Mouse (Mus musculus): ENCODE results near the gene Pxmp2. TPM values are rescaled to one million over a fixed set of nuclear protein-coding genes. Genes with fewer than 3 reads are reported as not detected.
A peak's percentile ranks its signal among the peaks of the same experiment; 100 is the strongest.

The Pxmp2 gene
- 10 to 100 TPM; 10.5 to 13.5 TPM for total RNA-seq (2021)
- long read RNA-seq, experiment 1, partial matches to known transcripts, result 0 of 3 reads
- long read RNA-seq, experiment 1, other reads (novel, unspliced or antisense), result 0 of 3 reads
- long read RNA-seq, experiment 2, transcript Pxmp2-201 (5 exons, 1,041 nt), result major isoform, 8 of 11 reads
- long read RNA-seq, experiment 2, partial matches to known transcripts, result 0 of 11 reads
- long read RNA-seq, experiment 2, other reads (novel, unspliced or antisense), result 3 of 11 reads

DNA sequence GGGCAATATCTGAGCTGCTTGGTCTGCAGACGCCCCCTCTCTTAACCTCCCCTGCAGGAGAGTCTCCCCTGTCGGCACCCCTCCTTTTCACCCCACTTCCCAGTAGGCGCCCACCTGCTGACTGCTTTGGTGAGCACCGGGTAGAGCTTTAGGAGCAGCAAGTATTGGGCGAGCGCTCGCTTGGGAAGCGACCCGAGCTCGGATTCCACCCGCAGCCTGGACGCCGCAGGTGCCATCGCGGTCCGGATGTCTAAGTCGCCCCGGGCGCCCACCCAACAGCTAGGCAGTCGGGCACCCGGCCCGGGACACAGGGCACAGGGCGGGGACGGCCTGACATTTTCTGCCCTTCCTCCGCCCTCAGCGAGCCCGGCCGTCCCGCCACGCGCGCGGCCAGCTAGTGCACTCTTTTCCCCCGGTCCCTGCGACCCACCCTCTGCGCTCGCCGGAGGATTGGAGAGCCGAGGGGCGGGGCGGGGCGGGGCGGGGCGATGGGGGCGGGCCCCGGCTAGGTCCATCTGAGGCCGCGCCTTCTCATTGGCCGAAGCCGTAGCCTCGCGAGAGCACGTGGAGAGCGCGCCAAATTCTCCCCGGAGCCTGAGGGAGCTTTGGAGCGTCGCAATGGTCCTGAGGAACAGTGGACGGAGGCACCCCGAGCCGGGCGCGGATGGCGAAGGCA lies at the start of gene Pxmp2, which contains the start of gene Pole:
TSS of gene Pxmp2 (minus strand) at position 417 of the 676 bp plus-strand sequence.
TSS of gene Pole (plus strand) at position 537 of the 676 bp plus-strand sequence.
- TF ChIP-seq CTCF (conservative IDR thresholded peaks at IDR 0.05), result no peak
- peak within 1 kb of the TSS; percentile 79 for H3K27ac ChIP-seq
- H3K4me3 ChIP-seq, result peak within 1 kb of the TSS; percentile 86
- DNase-seq (ENCODE audit: low spot score in 2 of 2), result peak; percentile 78 to 80

DNA sequence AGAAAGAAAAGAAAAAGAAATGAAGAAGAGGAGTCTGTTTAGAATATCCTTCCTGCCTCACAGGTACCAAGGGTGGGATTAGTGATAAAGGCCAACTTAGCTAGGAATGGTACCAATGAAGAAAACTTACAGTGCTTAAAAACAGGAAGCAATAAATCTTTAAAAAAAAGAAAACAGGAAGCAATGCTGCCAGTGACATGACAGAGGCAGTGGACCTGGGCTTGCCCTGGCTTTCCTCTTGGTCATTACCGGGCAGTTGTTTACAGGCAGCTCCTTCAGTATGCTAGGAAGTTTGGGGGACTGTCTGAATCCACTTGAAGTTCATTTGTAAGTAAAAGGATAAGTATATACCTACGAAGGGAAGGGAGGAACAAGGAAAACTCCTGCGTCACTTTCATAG lies 44.5 kb upstream of the Pxmp2 start:
- no peak for TF ChIP-seq CTCF (conservative IDR thresholded peaks at IDR 0.05)
- no peak overlapping the region for H3K4me3 ChIP-seq
- DNase-seq (ENCODE audit: low spot score in 2 of 2), result no peak
- H3K27ac ChIP-seq, result no peak overlapping the region

DNA sequence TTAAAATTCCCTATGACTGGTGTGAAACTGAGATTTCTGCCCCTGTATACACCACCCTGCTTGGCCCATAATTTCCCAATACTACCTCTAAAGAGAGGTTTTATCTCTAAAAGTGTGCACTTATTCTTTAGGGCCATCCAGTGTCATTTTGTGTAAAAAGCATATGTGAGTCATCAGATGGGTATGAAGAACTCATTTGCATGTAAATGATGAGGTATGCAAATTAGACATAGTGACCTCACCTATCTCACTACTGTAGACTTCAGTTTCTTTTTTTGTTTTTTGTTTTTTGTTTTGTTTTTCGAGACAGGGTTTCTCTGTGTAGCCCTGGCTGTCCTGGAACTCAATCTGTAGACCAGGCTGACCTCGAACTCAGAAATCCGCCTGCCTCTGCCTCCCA lies 27.1 kb upstream of the Pxmp2 start:
- Histone ChIP-seq H3K4me3 (no peak overlapping the region), H3K27ac (no peak overlapping the region)
- TF ChIP-seq CTCF (conservative IDR thresholded peaks at IDR 0.05), result no peak
- DNase-seq (ENCODE audit: low spot score in 2 of 2), result no peak

DNA sequence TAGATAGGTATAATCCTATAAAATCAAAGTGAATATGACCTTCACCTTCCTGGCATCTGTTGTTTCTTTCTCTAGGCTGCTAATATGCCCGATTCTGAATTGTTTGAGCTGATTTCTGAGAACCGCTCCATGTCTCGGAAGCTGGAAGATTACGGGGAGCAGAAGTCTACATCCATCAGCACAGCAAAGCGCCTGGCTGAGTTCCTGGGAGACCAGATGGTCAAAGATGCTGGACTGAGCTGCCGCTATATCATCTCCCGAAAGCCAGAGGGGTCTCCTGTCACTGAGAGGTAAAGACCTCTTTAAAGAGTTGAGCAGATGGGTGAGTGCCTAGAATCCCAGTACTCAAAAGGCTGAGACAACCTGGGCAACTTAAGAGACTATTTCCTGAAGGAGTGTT lies 22.9 kb upstream of the Pxmp2 start:
- Histone ChIP-seq H3K4me3 (no peak overlapping the region), H3K27ac (no peak overlapping the region)
- no peak for TF ChIP-seq CTCF (conservative IDR thresholded peaks at IDR 0.05)
- DNase-seq (ENCODE audit: low spot score in 2 of 2), result no peak

DNA sequence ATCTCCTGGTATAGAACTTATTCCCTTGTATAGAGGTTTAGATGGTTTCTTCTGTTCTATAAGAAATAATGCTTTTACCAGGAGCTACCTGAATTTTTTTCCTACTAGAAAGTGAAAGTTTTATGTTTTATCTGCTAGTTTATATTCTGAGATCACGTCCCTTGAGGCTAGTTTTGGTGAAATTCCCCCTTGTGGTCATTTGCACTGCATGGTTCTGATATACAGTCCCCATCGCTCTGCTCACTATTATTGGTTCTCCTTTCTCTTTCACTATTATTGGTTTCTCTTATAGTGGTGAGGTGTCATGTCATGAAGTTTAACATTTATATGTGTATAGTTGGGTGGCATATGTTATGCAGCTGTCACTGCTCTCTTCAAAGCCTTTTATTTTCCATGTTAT lies 14.6 kb upstream of the Pxmp2 start:
- Histone ChIP-seq H3K27ac (no peak overlapping the region), H3K4me3 (no peak overlapping the region)
- no peak for TF ChIP-seq CTCF (conservative IDR thresholded peaks at IDR 0.05)
- no peak for DNase-seq (ENCODE audit: low spot score in 2 of 2)

DNA sequence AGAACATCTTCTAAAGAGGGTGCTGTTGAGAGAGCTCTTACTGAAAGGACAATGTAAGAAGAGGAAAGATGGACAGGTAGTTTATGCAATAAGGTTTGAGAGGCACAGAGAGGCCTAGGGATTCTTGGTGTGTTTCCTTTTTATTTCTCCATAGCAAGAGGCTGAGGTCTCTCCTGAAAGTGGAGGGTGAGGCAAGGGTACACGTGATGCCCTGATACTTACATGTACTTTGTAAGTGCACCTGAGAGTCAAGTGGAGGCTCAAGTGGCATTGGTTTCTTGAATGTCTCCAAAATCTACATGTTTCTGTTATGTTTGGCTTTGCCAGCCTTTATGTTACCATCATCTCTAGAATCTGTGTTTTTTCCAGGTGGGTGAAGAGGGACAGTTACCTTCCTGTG lies 10.7 kb upstream of the Pxmp2 start:
- no peak for TF ChIP-seq CTCF (conservative IDR thresholded peaks at IDR 0.05)
- no peak overlapping the region for H3K27ac ChIP-seq
- H3K4me3 ChIP-seq, result no peak overlapping the region
- DNase-seq (ENCODE audit: low spot score in 2 of 2), result no peak

DNA sequence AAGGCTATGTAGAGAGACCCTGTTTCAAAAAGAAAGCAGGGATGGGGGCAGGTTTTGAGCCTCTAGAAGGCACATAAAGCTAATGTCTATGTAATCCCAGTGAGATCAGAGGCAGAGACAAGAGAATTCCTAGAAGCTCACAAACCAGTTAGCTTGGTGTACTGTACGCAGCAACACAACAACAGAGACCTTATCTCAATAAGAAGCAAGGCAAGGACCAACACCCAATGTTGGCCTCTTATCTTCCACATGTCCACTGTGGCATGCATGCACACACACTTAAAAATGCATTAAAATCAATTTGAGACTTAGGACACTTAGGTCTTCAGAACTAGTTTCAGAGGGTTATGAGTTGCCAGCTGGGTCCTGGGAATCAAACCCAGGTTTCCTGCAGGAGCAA lies 5.7 kb upstream of the Pxmp2 start:
- Histone ChIP-seq H3K27ac (no peak overlapping the region), H3K4me3 (no peak overlapping the region)
- DNase-seq (ENCODE audit: low spot score in 2 of 2), result no peak
- no peak for TF ChIP-seq CTCF (conservative IDR thresholded peaks at IDR 0.05)

DNA sequence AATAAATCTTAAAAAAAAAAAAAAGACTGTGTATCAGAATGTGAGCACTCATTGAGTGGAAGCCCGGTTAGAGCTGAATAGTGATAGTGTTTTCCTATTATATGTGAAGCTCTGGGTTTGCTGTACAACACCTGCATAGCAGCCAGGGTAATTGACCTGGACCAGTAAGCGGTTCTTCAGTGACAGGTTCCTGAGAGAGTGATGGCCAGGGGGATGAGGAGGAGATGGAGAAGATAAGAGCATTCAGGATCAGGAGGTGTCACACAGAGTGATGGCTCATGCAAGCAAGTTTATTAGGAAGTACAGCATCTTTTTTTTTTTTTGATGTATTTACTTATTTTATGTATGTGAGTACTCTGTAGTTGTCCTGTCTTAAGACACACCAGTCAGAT lies 1.1 kb upstream of the Pxmp2 start:
- no peak for DNase-seq (ENCODE audit: low spot score in 2 of 2)
- H3K27ac ChIP-seq, result no peak overlapping the region
- TF ChIP-seq CTCF (conservative IDR thresholded peaks at IDR 0.05), result no peak
- no peak overlapping the region for H3K4me3 ChIP-seq

DNA sequence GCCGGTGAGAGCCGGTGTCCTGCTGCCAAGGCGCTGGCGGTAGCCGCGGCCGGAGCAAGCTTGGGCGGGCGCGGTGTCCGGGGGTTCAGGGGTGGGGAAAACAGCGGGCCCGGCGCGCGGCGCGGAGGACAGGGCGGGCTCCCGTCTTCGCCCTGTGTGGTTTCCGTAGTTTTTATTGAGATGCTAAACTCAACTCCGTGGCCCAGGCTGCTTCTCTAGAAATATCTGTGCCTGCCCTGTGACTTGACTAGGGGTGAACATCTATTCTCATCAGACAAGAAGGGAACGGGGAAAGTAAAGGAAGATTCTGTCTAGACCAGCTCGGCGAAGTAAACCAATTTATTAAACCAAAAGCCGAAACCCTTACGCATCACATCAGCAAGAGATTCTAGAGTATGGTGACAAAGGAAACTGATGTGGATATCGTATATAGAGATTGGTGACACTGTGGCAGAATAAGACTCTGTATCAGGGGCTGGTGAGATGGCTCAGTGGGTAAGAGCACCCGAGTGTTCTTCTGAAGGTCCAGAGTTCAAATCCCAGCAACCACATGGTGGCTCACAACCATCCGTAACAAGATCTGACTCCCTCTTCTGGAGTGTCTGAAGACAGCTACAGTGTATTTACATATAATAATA lies 579 bp upstream of the Pxmp2 start:
- no peak for TF ChIP-seq CTCF (conservative IDR thresholded peaks at IDR 0.05)
- no peak for DNase-seq (ENCODE audit: low spot score in 2 of 2)
- Histone ChIP-seq H3K4me3 (peak overlapping the region; percentile 86), H3K27ac (no peak overlapping the region)

DNA sequence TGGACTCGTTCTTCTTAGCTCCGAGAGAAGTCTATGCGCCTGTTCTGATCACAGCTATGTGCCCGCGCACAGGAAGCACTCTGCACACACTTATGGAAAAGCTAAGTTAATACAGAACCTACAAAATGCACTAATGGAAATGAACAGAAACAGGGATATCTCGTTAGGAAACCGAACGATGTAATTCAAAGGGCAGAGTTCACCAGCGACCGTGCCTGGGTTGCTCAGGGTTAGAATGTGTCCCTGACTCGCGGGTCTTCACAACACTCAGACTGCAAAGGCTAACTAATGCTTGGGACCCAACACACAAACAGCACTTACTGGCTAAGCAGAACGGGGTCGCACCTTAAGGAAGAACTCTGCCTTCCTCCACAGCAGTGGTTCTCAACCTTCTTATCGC lies 830 bp downstream of the Pxmp2 start:
- Histone ChIP-seq H3K4me3 (peak overlapping the region; percentile 86), H3K27ac (peak overlapping the region; percentile 79; the same call in 1 of the 2 replicates)
- TF ChIP-seq CTCF (conservative IDR thresholded peaks at IDR 0.05), result no peak
- DNase-seq (ENCODE audit: low spot score in 2 of 2), result no peak

DNA sequence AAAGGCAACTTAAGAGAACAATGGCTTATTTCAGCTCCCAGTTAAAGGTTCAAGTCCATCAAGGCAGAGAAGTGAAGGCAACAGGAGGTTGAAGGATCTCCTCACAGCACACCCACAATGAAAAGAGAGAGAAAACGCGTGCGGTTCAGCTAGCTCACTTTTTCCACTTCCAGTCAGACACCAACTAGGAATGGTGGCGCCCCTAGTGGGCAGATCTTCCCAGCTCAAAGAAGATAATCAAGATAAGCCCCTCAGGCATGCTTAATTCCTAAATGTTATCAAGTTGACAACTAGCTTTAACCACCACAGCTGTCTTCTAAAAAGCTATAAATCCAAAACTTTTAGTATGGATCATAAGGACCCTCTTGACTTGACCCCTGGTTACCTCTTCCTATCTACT lies 1.4 kb downstream of the Pxmp2 start:
- DNase-seq (ENCODE audit: low spot score in 2 of 2), result peak in 1 of 2 experiments; percentile 42
- peak; percentile 79 for TF ChIP-seq CTCF (conservative IDR thresholded peaks at IDR 0.05)
- no peak overlapping the region; the same call in 1 of the 2 replicates for H3K4me3 ChIP-seq
- H3K27ac ChIP-seq, result no peak overlapping the region

DNA sequence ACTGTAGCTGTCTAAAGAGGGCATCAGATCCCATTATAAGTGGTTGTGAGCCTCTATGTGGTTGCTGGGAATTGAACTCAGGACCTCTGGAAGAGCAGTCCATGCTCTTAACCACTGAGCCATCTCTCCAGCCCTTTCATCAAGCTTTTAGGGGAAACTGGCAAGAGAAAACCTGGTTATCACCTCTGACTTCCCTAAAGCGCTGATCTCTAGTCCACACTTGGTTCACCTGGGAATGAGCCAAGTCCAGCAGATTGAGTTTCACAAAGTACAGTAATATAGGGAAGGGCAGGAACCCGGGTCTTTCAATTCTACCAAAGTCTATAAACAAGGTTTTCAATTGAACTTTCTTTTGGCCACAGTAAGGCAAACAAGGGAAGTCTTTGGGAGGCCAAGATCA lies 4.0 kb downstream of the Pxmp2 start:
- no peak for TF ChIP-seq CTCF (conservative IDR thresholded peaks at IDR 0.05)
- no peak overlapping the region for H3K27ac ChIP-seq
- H3K4me3 ChIP-seq, result no peak overlapping the region
- no peak for DNase-seq (ENCODE audit: low spot score in 2 of 2)

DNA sequence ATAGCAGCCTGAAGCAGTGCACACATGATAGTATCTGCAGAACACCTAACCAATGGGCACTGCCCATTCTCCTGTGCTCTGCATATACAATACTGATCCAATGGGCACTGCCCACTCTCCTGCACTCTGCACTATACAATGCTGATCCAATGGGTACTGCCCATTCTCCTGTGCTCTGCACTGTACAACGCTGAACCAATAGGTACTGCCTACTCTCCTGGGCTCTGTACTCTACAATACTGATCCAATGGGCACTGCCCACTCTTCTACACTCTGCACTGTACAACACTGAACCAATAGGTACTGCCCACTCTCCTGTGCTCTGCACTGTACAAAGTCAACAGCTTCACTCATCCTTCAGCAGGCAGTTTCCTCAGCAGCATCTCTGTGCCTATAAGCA lies 9.1 kb downstream of the Pxmp2 start:
- Histone ChIP-seq H3K4me3 (no peak overlapping the region), H3K27ac (no peak overlapping the region)
- TF ChIP-seq CTCF (conservative IDR thresholded peaks at IDR 0.05), result no peak
- DNase-seq (ENCODE audit: low spot score in 2 of 2), result no peak

Measured in layer of hippocampus, adult 2 months (tissue).